Mouse (Mus musculus) CH12.LX (cell line): Measurements from ENCODE around the gene Tmem53.

Source experiments
- CTCF ChIP-seq, 2 experiments: IDR thresholded peaks in 1 of 2; conservative IDR thresholded peaks in 1 of 2; 2 replicates each; pipeline ENCODE4 v1.5.1; 2011 to 2012; ENCODE audit warnings: low read depth in 2 of 2, low read length in 2 of 2, improper control_type of control experiment in 1 of 2, inconsistent platforms in 1 of 2, mild to moderate bottlenecking in 1 of 2, moderate library complexity in 1 of 2
- USF1 ChIP-seq: IDR thresholded peaks from 2 replicates; pipeline ENCODE4 v1.6.1; 2014; ENCODE audit warnings: low read depth, mild to moderate bottlenecking, inconsistent platforms, low read length, improper control_type of control experiment

- TF ChIP-seq USF1 = no peak
- TF ChIP-seq CTCF (conservative IDR thresholded peaks at IDR 0.05 in 1 of 2, IDR thresholded peaks at IDR 0.05 in 1 of 2; ENCODE audit: low read depth in 2 of 2, low read length in 2 of 2) = no peak
Observed at GRCm38 (mm10) chr4:117254672-117255071, 2.9 kb downstream of the Tmem53 start.
